Mouse (Mus musculus) testis, adult 2 months (tissue): ENCODE data around the gene Sept8.

Source experiments
- CTCF ChIP-seq: fragments of 200-500 bp; IDR thresholded peaks from 2 replicates; pipeline ENCODE4 v1.5.1; 2012; ENCODE audit warnings: low read depth, mild to moderate bottlenecking, inconsistent platforms, low read length, moderate library complexity; ENCODE audit not compliant: control insufficient read depth, insufficient read depth, insufficient replicate concordance
- POLR2A ChIP-seq: fragments of 200-500 bp; IDR thresholded peaks from 2 replicates; pipeline ENCODE4 v1.6.1; 2012; ENCODE audit warnings: low read depth, mild to moderate bottlenecking, inconsistent platforms, low read length, moderate library complexity; ENCODE audit not compliant: control insufficient read depth

DNA sequence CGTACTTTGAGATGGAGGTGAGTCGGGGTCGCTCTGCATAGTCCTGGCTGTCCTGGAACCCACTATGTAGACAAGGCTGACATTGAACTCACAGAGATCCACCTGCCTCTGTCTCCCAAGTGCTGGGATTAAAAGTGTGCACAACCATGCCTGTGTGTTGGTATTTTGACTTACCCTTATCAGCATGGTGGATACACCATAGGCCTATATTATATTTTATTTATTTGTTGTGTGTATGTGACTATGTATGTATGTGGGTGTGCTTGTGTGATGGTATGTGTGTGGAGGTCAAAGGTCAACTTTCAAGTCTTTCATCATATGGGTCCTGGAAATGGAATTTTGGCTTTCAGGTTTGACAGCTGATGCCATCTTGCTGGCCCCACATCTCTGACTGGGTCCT is 3.3 kb downstream of the Sept8 start:
- TF ChIP-seq CTCF (no peak), POLR2A (no peak)
